In the genomic region with DNA sequence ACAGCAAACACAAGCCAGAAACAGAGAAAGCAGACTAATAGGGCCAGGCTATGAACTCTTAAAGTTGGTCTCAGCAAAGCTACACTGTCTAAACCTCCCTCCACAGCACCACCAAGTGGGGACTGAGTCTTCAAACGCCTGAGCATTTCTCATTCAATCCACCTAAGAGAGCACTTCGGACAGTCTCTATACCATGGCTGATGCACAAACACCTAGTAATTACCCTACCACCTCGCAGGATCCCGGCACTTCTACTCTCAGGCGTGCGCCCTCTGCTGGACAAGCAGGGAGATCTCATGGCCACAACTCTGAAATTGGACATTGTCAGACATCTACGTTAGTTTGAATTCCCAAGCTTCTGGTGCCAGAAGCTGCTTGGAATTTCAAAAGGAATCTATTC, we compare ENCODE assay signal across 9 mouse cellular contexts. TPM values are rescaled to one million over a fixed set of nuclear protein-coding genes. Genes with fewer than 3 reads are reported as not detected.
DNase-seq lines count a peak whose midpoint lies in the region; ATAC-seq and TF ChIP-seq lines count a peak whose summit lies in the region.
"Had no signal": no experiment of that assay in that cellular context is flagged by ENCODE, and none has a peak within 500 bp of the region (broad histone marks: within the 10 kb centered on the region; RNA-seq: fewer than 3 reads in every experiment).

No protein-coding gene starts in this region.

- TF ChIP-seq POLR2A in MEL (IDR thresholded peaks at IDR 0.05; ENCODE audit: control insufficient read depth in 1 of 2, insufficient read depth in 1 of 2, low read depth in 1 of 2, low read length in 2 of 2, poor library complexity in 1 of 2) = no peak

- TF ChIP-seq CTCF in layer of hippocampus, adult 2 months (conservative IDR thresholded peaks at IDR 0.05) = peak; percentile 86
- peak; percentile 30 to 67 (median 36); a peak in 5 of 6 replicates for TF ChIP-seq CTCF in MEL (IDR thresholded peaks at IDR 0.05 in 2 of 3, conservative IDR thresholded peaks at IDR 0.05 in 1 of 3; ENCODE audit: control insufficient read depth in 1 of 3, insufficient read depth in 1 of 3, low read depth in 2 of 3, low read length in 3 of 3, poor library complexity in 1 of 3, severe bottlenecking in 1 of 3)
- peak; percentile 81 for TF ChIP-seq CTCF in hindbrain, postnatal 0 days (IDR thresholded peaks at IDR 0.05; ENCODE audit: low read depth)

- whole genome bisulfite sequencing in hindbrain, postnatal 0 days = 5% methylated on average over 7 of the region's 7 CpGs

- H3K27me3 ChIP-seq in MEL (ENCODE audit: control insufficient read depth in 1 of 2, insufficient read depth in 2 of 2, low read length in 2 of 2) = no peaks in the 10 kb centered on the region
- H3K27me3 ChIP-seq in hindbrain, postnatal 0 days (ENCODE audit: insufficient read depth, low read length) = no peaks in the 10 kb centered on the region

- no peak overlapping the region for H3K27ac ChIP-seq in layer of hippocampus, adult 2 months
- no peak overlapping the region for H3K27ac ChIP-seq in MEL (ENCODE audit: control insufficient read depth, low read depth, low read length)
- H3K27ac ChIP-seq in hindbrain, postnatal 0 days = no peak overlapping the region

- no peaks in the 10 kb centered on the region for H3K36me3 ChIP-seq in MEL (ENCODE audit: control insufficient read depth in 1 of 2, insufficient read depth in 2 of 2, low read length in 2 of 2)
- H3K36me3 ChIP-seq in hindbrain, postnatal 0 days (ENCODE audit: insufficient read depth, low read length) = no peaks in the 10 kb centered on the region

- no peak overlapping the region for H3K4me3 ChIP-seq in layer of hippocampus, adult 2 months
- H3K4me3 ChIP-seq in MEL (ENCODE audit: control insufficient read depth in 1 of 2, insufficient read depth in 1 of 2, low read depth in 2 of 2, low read length in 2 of 2) = no peak overlapping the region
- no peak overlapping the region for H3K4me3 ChIP-seq in hindbrain, postnatal 0 days (ENCODE audit: low read length)
- H3K4me3 ChIP-seq: erythroblast, embryonic 14.5 days had no signal

- no peak for TF ChIP-seq EP300 in MEL (IDR thresholded peaks at IDR 0.05; ENCODE audit: low read depth in 1 of 2, low read length in 2 of 2)

- H3K9ac ChIP-seq in MEL (ENCODE audit: control insufficient read depth, low read depth, low read length, poor library complexity, severe bottlenecking) = no peak overlapping the region
- H3K9ac ChIP-seq in hindbrain, postnatal 0 days (replicated peaks; ENCODE audit: low read length) = no peak overlapping the region

- peak; percentile 11 for TF ChIP-seq RAD21 in MEL (IDR thresholded peaks at IDR 0.05; ENCODE audit: low read depth, low read length)

- peak; percentile 66 for ATAC-seq in hindbrain, postnatal 0 days
- peak; percentile 47; the same call in 1 of the 2 replicates for ATAC-seq in megakaryocyte, adult 5-6 weeks (ENCODE audit: poor library complexity, severe bottlenecking)

- no peak overlapping the region for H3K4me2 ChIP-seq in hindbrain, postnatal 0 days (ENCODE audit: low read depth, low read length)

- no peaks in the 10 kb centered on the region for H3K79me2 ChIP-seq in MEL (ENCODE audit: control insufficient read depth, insufficient read depth, low read length, poor library complexity)

- no peaks in the 10 kb centered on the region for H3K4me1 ChIP-seq in MEL (ENCODE audit: control insufficient read depth in 1 of 2, insufficient read depth in 2 of 2, low read length in 2 of 2)
- H3K4me1 ChIP-seq in hindbrain, postnatal 0 days (ENCODE audit: insufficient read depth, low read length) = no peaks in the 10 kb centered on the region

- H3K9me3 ChIP-seq in MEL (replicated peaks; ENCODE audit: insufficient read depth, low read length) = no peaks in the 10 kb centered on the region
- H3K9me3 ChIP-seq in hindbrain, postnatal 0 days (ENCODE audit: low read length) = no peaks in the 10 kb centered on the region

- DNase-seq in layer of hippocampus, adult 2 months (ENCODE audit: low spot score in 2 of 2) = peak in 1 of 2 experiments; percentile 47
- no peak for DNase-seq in layer of hippocampus, postnatal 14 days (ENCODE audit: low spot score in 2 of 2)
- peak; percentile 26 for DNase-seq in MEL (ENCODE audit: low read depth, low spot score)
- peak; percentile 30 to 34 for DNase-seq in cerebellum, postnatal 36 days
- peak; percentile 77 for DNase-seq in hindbrain, postnatal 0 days (ENCODE audit: low spot score)
- peak; percentile 21 for DNase-seq in thymus, postnatal 25 days
- DNase-seq in left cerebral cortex, adult 11 months (ENCODE audit: low spot score) = no peak

TF ChIP-seq in MEL, 35 proteins besides CTCF, POLR2A, EP300 and RAD21:
- TF ChIP-seq SMC3 (IDR thresholded peaks at IDR 0.05; ENCODE audit: low read depth, low read length) = peak; percentile 40
- no peak for TF ChIP-seq UBTF (IDR thresholded peaks at IDR 0.05; ENCODE audit: borderline replicate concordance, insufficient read depth, low read depth, low read length)

RNA-seq across cellular contexts. Expression of a gene that starts 20.4 kb away (rescaled TPM):
- 10 to 100 TPM; 79.6 to 81.5 TPM for total RNA-seq in layer of hippocampus, adult 2 months (2021)
- 10 to 100 TPM; 51.3 to 54.4 TPM for total RNA-seq in layer of hippocampus, postnatal 14 days (2021)
- not detected in 2 replicates for total RNA-seq in MEL (2012; rRNA removed)
- not detected for polyA plus RNA-seq in MEL (2012; ENCODE audit: insufficient read depth in 1 of 2, insufficient read length in 2 of 2, low read depth in 1 of 2, low replicate concordance in 2 of 2, missing spikeins in 1 of 2)
- total RNA-seq in hindbrain, postnatal 0 days (2014; rRNA removed) = 12.1 and 14.8 TPM in 2 replicates
- polyA plus RNA-seq in hindbrain, postnatal 0 days (2015; fragmentation: Nextera tagmentation; extraction: Ambion mirVana) = 6.7 and 8.5 TPM in 2 replicates
- total RNA-seq in megakaryocyte, adult 5-6 weeks (2015) = 0.23 and 0.31 TPM in 2 replicates
- not detected in 2 replicates for total RNA-seq in megakaryocyte, adult 5-6 weeks (2017)
- polyA plus RNA-seq: erythroblast, embryonic 14.5 days had no signal

RNA-seq across cellular contexts. Expression of a gene that starts 46.2 kb away (rescaled TPM):
- total RNA-seq in layer of hippocampus, adult 2 months (2021) = not detected
- total RNA-seq in layer of hippocampus, postnatal 14 days (2021) = not detected
- not detected in 2 replicates for total RNA-seq in MEL (2012; rRNA removed)
- not detected for polyA plus RNA-seq in MEL (2012; ENCODE audit: insufficient read depth in 1 of 2, insufficient read length in 2 of 2, low read depth in 1 of 2, low replicate concordance in 2 of 2, missing spikeins in 1 of 2)
- not detected in 2 replicates for total RNA-seq in hindbrain, postnatal 0 days (2014; rRNA removed)
- not detected in 2 replicates for polyA plus RNA-seq in hindbrain, postnatal 0 days (2015; fragmentation: Nextera tagmentation; extraction: Ambion mirVana)
- not detected in 2 replicates for total RNA-seq in megakaryocyte, adult 5-6 weeks (2015)
- total RNA-seq in megakaryocyte, adult 5-6 weeks (2017) = not detected in 2 replicates
- polyA plus RNA-seq: erythroblast, embryonic 14.5 days had no signal

Comparison
In these comparisons a context has a peak if more than half of its experiments do, and no peak if none do; other contexts are left out.
1. DNase-seq: peak in MEL (single experiment), cerebellum, postnatal 36 days (2 of 2), hindbrain, postnatal 0 days (single experiment) and thymus, postnatal 25 days (single experiment); none in layer of hippocampus, postnatal 14 days (0 of 2) and left cerebral cortex, adult 11 months (single experiment).
2. CTCF ChIP-seq: peak in every context shown above with its lines; median percentile 86 in layer of hippocampus, adult 2 months; 81 in hindbrain, postnatal 0 days; 36 in MEL.